Mouse (Mus musculus) ES-CJ7 (cell line): Measurements from ENCODE around the gene Mkln1.

Experiments
- DNase-seq: peaks from one replicate; pipeline ENCODE4 v3.0.0; 2011; ENCODE audit warnings: low read depth, low spot score

Mkln1 gene

DNA sequence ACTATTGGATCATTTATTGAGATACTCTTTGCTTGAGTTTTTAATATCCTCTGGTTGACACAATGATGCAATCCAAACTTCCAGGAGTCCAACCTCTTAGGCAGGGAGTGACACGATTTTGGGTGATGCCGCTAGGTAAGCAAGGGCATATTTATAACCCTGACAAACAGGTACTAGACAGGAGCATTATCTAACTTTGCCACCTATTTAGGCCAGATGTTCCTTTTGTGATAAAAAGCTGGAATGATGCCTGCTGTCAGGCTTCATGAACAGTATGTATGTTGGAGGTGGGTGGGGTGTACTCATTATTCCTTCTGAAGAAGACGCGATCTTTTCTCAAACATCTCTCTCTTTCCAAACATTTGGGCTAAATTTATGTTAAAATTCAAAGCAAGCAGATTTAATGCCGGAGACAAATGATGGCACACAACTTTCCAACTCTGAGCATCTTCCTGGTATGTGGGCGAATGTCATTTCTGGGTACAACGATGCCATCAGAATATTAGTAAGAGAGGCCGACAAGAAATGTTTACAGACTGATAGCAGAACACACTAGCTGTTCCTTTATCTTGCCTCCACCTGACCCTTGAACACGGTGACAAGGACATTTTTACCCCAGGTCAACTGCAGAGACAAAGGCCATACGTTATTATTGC is 632 bp upstream of the Mkln1 start:
- DNase-seq, result no peak

DNA sequence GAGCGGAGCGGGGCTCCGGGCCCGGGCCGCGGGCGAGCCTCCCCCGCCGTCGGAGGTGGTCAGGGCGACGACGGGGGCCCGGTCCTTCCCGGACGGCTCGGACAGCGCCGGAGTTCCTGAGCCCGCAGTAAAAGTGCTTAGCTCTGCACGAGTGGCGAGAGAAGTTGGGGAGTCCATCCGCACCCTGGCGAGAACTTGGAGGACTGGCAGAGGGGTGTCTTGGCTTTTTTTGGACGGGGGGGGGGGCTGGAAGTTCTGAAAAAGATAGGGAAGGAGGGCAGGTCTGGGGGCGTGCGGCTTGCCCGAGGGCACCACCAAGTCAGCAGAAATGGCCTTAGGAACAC is 643 bp downstream of the Mkln1 start:
- DNase-seq, result no peak

GRCm38 (mm10) chr6:31399566-31399965 is 1.0 kb downstream of the Mkln1 start:
- DNase-seq, result no peak

- no peak for DNase-seq
These were observed 12.5 kb downstream of the Mkln1 start for GRCm38 (mm10) chr6:31411017-31411416.

- no peak for DNase-seq
These were observed 14.0 kb downstream of the Mkln1 start for GRCm38 (mm10) chr6:31412487-31412886.

GRCm38 (mm10) chr6:31413556-31413955 is 15.0 kb downstream of the Mkln1 start:
- no peak for DNase-seq

- no peak for DNase-seq
These were observed 15.8 kb downstream of the Mkln1 start for GRCm38 (mm10) chr6:31414303-31414702.

DNA sequence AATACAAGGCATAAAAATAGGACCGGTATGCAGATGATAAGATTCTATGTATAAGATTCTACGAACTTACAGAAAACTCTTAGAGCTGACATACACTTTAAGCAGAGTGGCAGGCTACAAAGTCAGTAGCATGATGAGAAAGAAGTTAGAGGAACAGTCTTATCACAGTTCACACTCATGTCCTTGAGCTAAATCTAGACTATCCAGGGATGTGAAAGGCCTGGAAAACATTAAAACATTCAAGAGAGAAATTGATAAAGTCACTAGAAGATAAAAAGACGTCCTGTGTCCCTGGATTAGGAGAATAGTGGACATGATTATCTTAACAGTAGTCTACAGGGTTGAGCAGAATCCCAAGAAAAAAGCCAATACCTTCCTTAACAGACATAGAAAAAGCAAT is 26.9 kb downstream of the Mkln1 start:
- no peak for DNase-seq

DNA sequence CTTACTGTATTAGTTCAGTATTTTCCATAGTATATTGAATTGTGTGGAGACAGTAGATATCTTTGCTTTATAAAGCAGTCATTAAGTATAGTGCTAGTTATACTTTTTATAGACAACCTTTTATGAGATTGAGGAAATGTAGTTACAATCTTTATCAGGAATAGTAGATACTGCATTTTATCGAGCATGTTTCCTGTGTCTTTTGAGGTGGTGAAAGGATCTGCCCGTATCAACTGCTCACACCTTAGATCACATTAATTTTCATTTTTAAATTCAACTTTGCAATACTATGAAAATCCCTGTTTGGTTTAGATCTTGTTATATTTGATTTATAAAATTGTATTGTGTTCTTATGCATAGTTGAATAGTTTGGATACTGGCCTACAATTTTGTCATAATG is 38.7 kb downstream of the Mkln1 start:
- DNase-seq, result no peak

GRCm38 (mm10) chr6:31445258-31445657 is 46.7 kb downstream of the Mkln1 start:
- DNase-seq, result no peak

- peak; percentile 47 for DNase-seq
These were observed 55.2 kb downstream of the Mkln1 start for GRCm38 (mm10) chr6:31453735-31454134.

DNA sequence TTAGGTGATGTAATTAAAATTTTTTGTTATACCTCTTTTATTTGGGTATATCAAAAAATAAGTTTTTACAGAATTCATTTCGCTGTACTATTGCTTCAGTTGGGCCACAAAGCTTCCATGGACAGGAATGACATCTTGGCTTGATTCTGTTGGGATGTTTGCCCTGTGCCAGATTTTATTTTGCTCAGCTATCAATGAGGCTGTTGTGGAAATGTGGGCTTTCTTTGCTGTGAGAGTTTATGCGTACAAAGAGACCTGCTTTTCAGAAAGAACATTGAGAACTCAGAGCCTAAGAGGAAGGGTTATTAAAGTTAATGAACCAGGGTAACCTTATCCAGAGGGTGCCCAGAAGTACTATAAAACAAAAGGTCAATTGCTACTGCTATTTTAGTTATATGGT is 56.8 kb downstream of the Mkln1 start:
- no peak for DNase-seq

DNA sequence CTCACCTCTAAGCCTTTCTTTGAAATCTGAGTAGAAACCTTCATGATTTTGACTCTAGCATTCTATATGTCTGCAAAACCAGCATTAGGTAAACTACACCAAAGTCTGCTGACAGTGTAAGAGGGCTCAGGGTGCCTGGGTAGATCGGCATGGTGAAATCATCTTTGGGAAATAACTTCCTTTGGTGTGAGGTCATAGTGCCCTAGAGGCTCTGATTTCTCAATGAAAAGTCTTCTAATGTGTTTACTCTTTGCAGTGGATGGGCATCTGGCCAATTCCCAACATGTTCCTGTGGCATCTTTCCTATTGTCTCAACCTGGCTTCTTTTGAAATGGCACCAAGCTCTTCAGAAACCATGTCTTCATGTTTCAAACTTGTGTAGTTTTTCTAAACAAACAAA is 58.5 kb downstream of the Mkln1 start:
- DNase-seq, result no peak

DNA sequence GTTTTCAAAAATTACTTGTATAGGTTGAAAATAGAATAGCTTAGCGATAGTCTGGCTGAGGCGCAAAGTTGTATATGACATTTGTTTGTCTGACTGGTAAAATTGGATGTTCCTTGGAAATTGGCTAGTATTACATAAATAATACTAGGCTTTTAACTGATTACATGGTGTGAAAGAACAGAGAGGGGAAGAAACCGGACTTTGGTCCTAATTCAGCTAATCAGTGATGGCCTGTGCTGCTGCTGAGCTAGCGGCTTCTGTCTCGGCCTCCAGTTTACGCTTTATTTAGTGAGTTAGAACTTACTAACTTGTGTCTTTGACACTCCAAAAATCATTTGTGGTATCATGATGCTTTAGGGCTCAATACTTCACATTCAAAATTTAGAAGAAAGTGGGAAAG is 70.9 kb downstream of the Mkln1 start:
- no peak for DNase-seq

- peak; percentile 54 for DNase-seq
These were observed 79.7 kb downstream of the Mkln1 start for GRCm38 (mm10) chr6:31478221-31478620.

GRCm38 (mm10) chr6:31480008-31480407 is 81.5 kb downstream of the Mkln1 start:
- peak; percentile 46 for DNase-seq

DNA sequence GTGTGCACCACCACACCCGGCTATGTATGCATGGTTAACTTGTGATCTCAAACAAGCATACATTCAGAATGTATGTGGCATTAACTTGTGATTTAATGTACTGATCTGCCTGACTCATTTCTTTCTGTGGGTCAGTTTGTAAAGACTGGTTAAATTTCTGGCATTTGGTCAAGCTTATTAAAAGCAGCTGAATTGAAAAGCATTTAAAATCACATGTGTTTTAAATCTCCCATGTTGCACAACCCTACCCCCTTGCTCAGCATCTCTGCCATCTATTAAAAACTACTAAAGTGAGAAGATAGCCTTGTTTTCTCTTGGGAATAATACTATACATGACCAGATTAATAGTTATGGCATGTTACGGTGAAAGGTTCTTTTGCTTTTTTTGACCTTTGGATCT is 88.1 kb downstream of the Mkln1 start:
- no peak for DNase-seq

DNA sequence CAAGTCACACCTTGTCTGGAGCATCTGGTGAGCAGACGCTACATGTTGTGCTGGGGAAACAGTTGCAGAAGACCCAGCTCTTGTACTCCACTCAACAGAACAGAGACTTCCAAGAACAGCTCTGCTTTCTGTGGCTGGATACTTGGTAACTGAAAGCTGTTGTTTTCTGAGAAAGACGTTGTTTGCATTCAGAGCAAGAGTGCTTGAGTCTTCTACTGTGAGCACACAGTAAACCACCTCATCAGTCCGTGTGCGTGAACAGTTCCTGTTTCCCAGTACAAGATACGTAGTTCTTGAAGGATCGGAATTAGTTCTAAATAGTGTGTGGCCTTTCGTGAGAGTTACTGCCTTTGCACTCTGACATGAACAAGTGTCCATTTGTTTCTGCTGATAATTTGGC is 91.4 kb downstream of the Mkln1 start:
- no peak for DNase-seq

GRCm38 (mm10) chr6:31495122-31495731 is 96.7 kb downstream of the Mkln1 start:
- DNase-seq, result no peak

DNA sequence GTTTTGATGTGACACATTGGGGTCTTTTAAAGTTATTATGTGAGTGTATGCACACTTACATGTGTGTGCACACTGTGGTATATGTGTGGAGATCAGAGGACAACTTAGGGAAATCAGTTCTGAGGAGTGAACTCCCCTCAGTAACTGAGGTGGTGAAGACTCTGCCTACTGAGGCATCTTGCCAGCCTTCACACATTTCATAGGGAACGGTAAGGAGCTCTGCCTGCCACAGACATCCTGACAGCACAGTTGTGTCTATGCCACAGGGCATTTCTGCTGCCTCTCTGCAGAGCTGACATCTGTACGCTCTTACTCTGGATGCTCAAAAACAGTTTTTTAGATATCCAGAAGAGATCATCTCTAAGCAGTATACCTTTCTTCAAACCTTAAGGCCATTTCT is 97.7 kb downstream of the Mkln1 start:
- no peak for DNase-seq

DNA sequence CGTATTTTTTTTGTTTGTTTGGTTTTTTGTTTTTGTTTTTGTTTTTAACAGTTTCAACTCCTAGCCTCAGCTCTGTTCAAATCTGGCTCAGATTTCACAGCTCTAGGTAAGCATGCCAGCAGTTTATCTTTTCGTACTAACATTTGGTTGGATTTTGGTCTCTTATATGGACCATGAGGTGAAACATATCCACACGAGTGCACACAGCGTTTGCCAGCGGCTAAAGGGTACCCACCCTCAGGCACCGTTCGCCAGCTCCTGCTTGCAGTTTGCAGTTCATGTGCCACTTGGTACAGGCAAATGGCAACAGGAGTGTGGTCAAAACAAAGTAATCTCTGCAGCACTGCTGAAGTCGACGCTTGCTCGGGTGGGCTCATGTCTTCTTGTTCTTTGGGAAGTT is 101.3 kb downstream of the Mkln1 start:
- DNase-seq, result no peak

GRCm38 (mm10) chr6:31500260-31500659 is 101.7 kb downstream of the Mkln1 start:
- no peak for DNase-seq

- DNase-seq, result no peak
These were observed 102.2 kb downstream of the Mkln1 start for GRCm38 (mm10) chr6:31500691-31501090.

GRCm38 (mm10) chr6:31502614-31503013 is 104.1 kb downstream of the Mkln1 start:
- DNase-seq, result no peak
